Mouse (Mus musculus): ENCODE data around the gene Bcl2. TPM values are rescaled to one million over a fixed set of nuclear protein-coding genes. Genes with fewer than 3 reads are reported as not detected.

Gene Bcl2
- polyA plus RNA-seq, 1 experiment from 2014 or later: 23.4 TPM

DNA sequence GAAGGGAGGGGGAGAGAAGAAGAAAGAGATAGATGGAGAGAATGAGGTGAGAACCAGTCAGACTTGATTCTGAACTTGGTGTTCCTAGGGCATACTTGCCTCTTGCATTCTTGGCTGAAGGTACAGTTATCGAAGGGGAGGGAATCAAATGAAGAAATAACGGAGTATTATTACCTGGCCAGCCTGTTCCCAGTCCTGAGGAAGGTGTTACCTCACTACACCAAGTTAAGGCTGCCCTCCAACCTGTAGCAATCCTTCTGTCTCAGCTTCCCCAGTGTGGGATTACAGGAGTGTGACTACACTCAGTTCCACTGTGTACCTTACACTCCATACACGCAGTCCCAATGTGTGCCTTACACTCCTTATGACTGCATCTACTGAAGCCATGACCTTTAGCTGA is 151.3 kb downstream of the Bcl2 start:
- Histone ChIP-seq H3K9ac (no peak overlapping the region), H3K4me3 (replicated peaks) (no peak overlapping the region), H3K4me1 (peaks cover 30% of the 10 kb centered on the region), H3K27me3 (no peaks in the 10 kb centered on the region), H3K4me2 (replicated peaks) (no peak overlapping the region), H3K36me3 (no peaks in the 10 kb centered on the region), H3K27ac (replicated peaks) (no peak overlapping the region), H3K9me3 (replicated peaks) (no peaks in the 10 kb centered on the region)
- no peak for ATAC-seq (ENCODE audit: insufficient number of reproducible peaks, low FRiP score, low TSS enrichment, low read depth)
- 81% methylated on average over 3 of the region's 3 CpGs for WGBS

GRCm38 (mm10) chr1:106561085-106561760 is 152.9 kb downstream of the Bcl2 start:
- H3K9me3 ChIP-seq (replicated peaks): no peaks in the 10 kb centered on the region
- H3K4me1 ChIP-seq: peaks cover 23% of the 10 kb centered on the region; the same call in 1 of the 2 replicates
- no peak overlapping the region for H3K9ac ChIP-seq
- 58% methylated on average over 11 of the region's 11 CpGs for WGBS
- H3K27ac ChIP-seq (replicated peaks): no peak overlapping the region
- H3K36me3 ChIP-seq: no peaks in the 10 kb centered on the region
- H3K27me3 ChIP-seq: no peaks in the 10 kb centered on the region
- no peak overlapping the region for H3K4me2 ChIP-seq (replicated peaks)
- ATAC-seq (ENCODE audit: insufficient number of reproducible peaks, low FRiP score, low TSS enrichment, low read depth): 0 out of 2 replicates have a peak, but pooled peaks have one; percentile 10
- no peak overlapping the region for H3K4me3 ChIP-seq (replicated peaks)

DNA sequence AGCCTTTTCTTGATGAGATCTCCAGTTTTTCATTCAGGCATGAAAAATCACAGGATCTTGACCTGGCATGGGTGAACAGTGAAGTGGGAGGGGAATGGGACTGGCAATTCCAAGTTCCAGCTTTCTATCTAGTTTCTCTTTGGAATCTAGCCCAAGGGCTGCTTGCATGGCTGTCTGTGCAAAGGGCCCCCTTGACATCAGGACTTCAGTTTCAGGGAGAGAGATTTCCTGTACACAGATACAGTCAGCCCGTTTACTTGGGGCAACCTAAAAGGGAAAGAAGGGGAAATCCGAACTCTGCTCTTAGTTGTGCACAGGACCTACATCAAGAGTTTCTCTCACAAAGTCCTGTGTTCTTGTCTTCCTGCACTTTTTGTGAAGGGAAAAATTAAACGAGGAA is 154.0 kb downstream of the Bcl2 start:
- Histone ChIP-seq H3K9ac (no peak overlapping the region), H3K27ac (replicated peaks) (no peak overlapping the region), H3K36me3 (no peaks in the 10 kb centered on the region), H3K4me1 (peaks cover 16% of the 10 kb centered on the region; the same call in 1 of the 2 replicates), H3K9me3 (replicated peaks) (no peaks in the 10 kb centered on the region), H3K4me3 (replicated peaks) (no peak overlapping the region), H3K4me2 (replicated peaks) (no peak overlapping the region), H3K27me3 (no peaks in the 10 kb centered on the region)
- no peak for ATAC-seq (ENCODE audit: insufficient number of reproducible peaks, low FRiP score, low TSS enrichment, low read depth)
- WGBS: 56% methylated on average over 3 of the region's 3 CpGs

- 74% methylated on average over 2 of the region's 2 CpGs for WGBS
- H3K27ac ChIP-seq (replicated peaks): no peak overlapping the region
- no peak for ATAC-seq (ENCODE audit: insufficient number of reproducible peaks, low FRiP score, low TSS enrichment, low read depth)
- no peaks in the 10 kb centered on the region for H3K27me3 ChIP-seq
- no peak overlapping the region for H3K4me2 ChIP-seq (replicated peaks)
- no peaks in the 10 kb centered on the region for H3K36me3 ChIP-seq
- no peaks in the 10 kb centered on the region for H3K9me3 ChIP-seq (replicated peaks)
- H3K9ac ChIP-seq: no peak overlapping the region
- no peak overlapping the region for H3K4me3 ChIP-seq (replicated peaks)
- peaks cover 21% of the 10 kb centered on the region for H3K4me1 ChIP-seq
Observed at GRCm38 (mm10) chr1:106559116-106559605, 154.9 kb downstream of the Bcl2 start.

DNA sequence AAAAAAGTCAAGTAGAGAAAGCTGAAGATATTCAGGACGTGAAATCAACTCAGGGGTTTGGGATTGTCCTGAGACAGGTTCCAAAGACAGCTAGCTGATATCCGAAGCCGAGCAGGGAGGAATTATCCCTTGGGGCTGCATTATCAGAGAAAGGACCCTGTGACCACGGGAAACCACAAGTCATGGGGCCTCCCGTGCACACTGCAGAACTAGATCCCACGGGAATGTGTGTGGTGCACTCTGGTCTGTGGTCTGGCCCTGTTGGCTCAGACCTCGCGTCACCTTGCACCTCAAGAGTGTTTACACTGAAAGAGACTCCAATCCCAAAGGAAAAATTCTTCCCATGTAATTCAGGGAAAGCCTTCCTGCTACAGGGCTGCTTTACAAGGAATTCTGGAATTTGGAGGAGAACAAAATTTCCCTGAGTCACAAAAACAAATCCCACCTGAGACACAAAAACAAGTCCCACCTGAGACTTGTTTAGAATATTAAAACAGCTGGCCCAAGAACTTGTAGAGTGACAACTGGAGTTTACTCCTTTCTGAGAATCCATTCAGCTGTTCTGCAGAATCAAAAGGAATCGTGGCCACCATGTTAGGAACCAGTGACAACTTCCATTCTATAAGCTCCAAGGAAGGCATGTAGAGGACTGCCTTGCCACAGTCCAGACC is 158.4 kb downstream of the Bcl2 start:
- Histone ChIP-seq H3K27ac (replicated peaks) (no peak overlapping the region), H3K9ac (no peak overlapping the region), H3K9me3 (replicated peaks) (no peaks in the 10 kb centered on the region), H3K36me3 (no peaks in the 10 kb centered on the region), H3K4me3 (replicated peaks) (no peak overlapping the region), H3K27me3 (no peaks in the 10 kb centered on the region), H3K4me1 (peaks cover 40% of the 10 kb centered on the region), H3K4me2 (replicated peaks) (no peak overlapping the region)
- WGBS: 59% methylated on average over 9 of the region's 9 CpGs
- ATAC-seq (ENCODE audit: insufficient number of reproducible peaks, low FRiP score, low TSS enrichment, low read depth): no peak

DNA sequence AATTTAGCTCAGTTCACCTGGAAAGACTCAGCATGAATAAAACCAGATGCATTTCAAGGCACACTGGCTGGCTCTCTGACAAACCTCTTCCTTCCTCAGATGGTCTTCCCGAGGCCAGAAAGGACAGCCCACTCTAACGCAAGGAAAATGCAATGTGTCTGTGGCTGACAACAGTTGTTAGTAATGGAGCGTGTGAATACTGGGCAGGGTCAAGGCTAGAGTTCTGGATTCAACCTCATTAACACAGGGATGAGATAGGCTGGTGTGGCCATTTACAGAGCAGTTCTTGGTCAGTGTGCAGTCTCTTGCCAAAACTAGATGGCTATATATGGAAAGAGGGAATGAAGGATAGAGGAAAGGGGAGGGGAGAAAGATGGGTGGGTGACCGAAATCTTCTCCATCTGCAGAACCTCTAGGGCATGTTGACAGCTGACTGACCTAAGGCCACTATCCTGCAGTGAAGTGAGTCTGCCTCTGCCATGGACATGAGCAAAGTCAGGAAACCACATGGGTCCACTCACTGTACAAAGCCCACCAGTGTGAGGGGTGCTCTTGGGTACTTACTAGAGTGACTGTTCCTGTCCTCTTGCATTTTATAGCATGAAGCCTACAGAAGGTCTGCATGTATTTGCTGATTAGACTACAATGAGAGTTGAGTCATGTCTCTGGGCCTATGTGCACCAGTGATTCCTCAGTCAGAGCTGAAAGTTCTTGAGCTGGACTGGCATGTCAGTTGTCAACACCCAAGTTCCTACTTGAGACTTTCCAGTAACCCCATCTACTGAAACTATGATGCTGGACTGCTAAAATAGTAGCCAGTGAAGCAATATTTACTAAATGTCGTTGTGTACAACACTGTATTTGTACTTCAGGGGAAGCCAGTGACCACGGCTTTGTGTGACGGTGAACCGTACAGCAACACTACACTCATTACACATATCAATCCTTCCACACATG is 159.9 kb downstream of the Bcl2 start:
- no peak overlapping the region for H3K4me3 ChIP-seq (replicated peaks)
- H3K9me3 ChIP-seq (replicated peaks): no peaks in the 10 kb centered on the region
- no peak overlapping the region for H3K9ac ChIP-seq
- WGBS: 67% methylated on average over 8 of the region's 8 CpGs
- no peaks in the 10 kb centered on the region for H3K36me3 ChIP-seq
- peak overlapping the region; percentile 9; the same call in 1 of the 2 replicates for H3K27ac ChIP-seq (replicated peaks)
- no peaks in the 10 kb centered on the region for H3K27me3 ChIP-seq
- no peak overlapping the region for H3K4me2 ChIP-seq (replicated peaks)
- H3K4me1 ChIP-seq: peaks cover 49% of the 10 kb centered on the region
- peak; percentile 63; the same call in 1 of the 2 replicates for ATAC-seq (ENCODE audit: insufficient number of reproducible peaks, low FRiP score, low TSS enrichment, low read depth)

GRCm38 (mm10) chr1:106552856-106553255 is 161.2 kb downstream of the Bcl2 start:
- 40% methylated on average over 7 of the region's 7 CpGs for WGBS

DNA sequence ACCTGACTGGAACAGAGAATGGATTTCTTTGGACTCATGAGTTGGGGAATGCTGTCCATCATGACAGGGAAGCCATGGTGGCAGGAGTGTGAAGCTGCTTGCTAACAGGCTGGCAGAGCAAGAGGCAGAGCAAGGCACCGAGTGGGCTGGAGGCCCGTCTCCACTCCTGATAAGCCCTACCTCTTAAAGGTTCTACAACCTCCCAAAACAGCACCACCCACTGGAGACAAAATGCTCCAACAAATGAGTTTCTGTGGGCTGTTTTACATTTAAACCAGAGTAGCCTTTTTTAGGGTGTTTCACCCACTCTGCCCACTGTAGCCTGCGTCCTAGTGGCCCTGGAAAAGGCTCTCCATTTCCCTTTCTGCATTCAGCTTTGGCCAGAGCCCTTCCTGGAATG is 163.5 kb downstream of the Bcl2 start:
- H3K36me3 ChIP-seq: no peaks in the 10 kb centered on the region
- H3K9ac ChIP-seq: no peak overlapping the region
- H3K27me3 ChIP-seq: no peaks in the 10 kb centered on the region
- WGBS: 83% methylated on average over 3 of the region's 3 CpGs
- H3K9me3 ChIP-seq (replicated peaks): no peaks in the 10 kb centered on the region
- H3K4me2 ChIP-seq (replicated peaks): no peak overlapping the region
- no peak for ATAC-seq (ENCODE audit: insufficient number of reproducible peaks, low FRiP score, low TSS enrichment, low read depth)
- no peak overlapping the region for H3K27ac ChIP-seq (replicated peaks)
- H3K4me1 ChIP-seq: peaks cover 51% of the 10 kb centered on the region
- H3K4me3 ChIP-seq (replicated peaks): no peak overlapping the region

More at GRCm38 (mm10) chr1:106552856-106553255, 161.2 kb downstream of the Bcl2 start:
- peak overlapping the region; percentile 61; the same call in 1 of the 2 replicates for H3K27ac ChIP-seq (replicated peaks)
- H3K9me3 ChIP-seq (replicated peaks): no peaks in the 10 kb centered on the region
- H3K27me3 ChIP-seq: no peaks in the 10 kb centered on the region
- no peak overlapping the region for H3K4me2 ChIP-seq (replicated peaks)
- H3K36me3 ChIP-seq: no peaks in the 10 kb centered on the region
- no peak overlapping the region for H3K9ac ChIP-seq
- H3K4me3 ChIP-seq (replicated peaks): no peak overlapping the region
- peaks cover 51% of the 10 kb centered on the region for H3K4me1 ChIP-seq
- peak; percentile 31; the same call in 1 of the 2 replicates for ATAC-seq (ENCODE audit: insufficient number of reproducible peaks, low FRiP score, low TSS enrichment, low read depth)

DNA sequence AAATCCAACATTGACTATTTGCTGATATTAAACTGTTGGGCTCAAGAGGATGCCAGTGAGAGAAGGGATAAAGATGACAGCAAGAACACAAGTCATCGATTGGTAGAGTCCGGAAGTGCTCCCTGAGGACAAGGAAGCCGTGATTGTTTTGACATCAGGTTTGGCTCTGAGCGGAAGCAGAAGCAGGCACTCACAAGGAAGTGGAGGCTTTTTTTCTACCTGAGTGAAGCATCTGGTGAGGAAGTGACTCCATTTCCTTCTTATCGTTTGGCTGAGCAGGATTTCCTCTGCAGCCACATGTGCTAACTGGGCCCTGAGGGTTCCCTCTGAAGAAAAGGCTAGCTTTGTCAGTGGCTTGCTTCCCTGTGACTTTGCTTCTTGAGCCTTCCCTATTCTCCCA is 165.0 kb downstream of the Bcl2 start:
- Histone ChIP-seq H3K4me2 (replicated peaks) (no peak overlapping the region), H3K9ac (no peak overlapping the region), H3K9me3 (replicated peaks) (no peaks in the 10 kb centered on the region), H3K36me3 (no peaks in the 10 kb centered on the region), H3K4me3 (replicated peaks) (no peak overlapping the region), H3K4me1 (peaks cover 44% of the 10 kb centered on the region), H3K27me3 (no peaks in the 10 kb centered on the region), H3K27ac (replicated peaks) (0 out of 2 replicates have a peak overlapping the region, but pooled peaks have one; percentile 22)
- no peak for ATAC-seq (ENCODE audit: insufficient number of reproducible peaks, low FRiP score, low TSS enrichment, low read depth)
- 65% methylated on average over 5 of the region's 5 CpGs for WGBS

- H3K4me3 ChIP-seq (replicated peaks): no peak overlapping the region
- no peaks in the 10 kb centered on the region for H3K36me3 ChIP-seq
- WGBS: 73% methylated on average over 6 of the region's 6 CpGs
- H3K4me1 ChIP-seq: peaks cover 12% of the 10 kb centered on the region; the same call in 1 of the 2 replicates
- H3K27me3 ChIP-seq: no peaks in the 10 kb centered on the region
- no peak overlapping the region for H3K4me2 ChIP-seq (replicated peaks)
- ATAC-seq (ENCODE audit: insufficient number of reproducible peaks, low FRiP score, low TSS enrichment, low read depth): no peak
- no peak overlapping the region for H3K9ac ChIP-seq
- H3K27ac ChIP-seq (replicated peaks): no peak overlapping the region
- no peaks in the 10 kb centered on the region for H3K9me3 ChIP-seq (replicated peaks)
Observed at GRCm38 (mm10) chr1:106544817-106545612, 169.1 kb downstream of the Bcl2 start.
